Mouse (Mus musculus) embryo, embryonic 9.5 days (tissue): ENCODE data around the gene Got1.
A peak's percentile ranks its signal among the peaks of the same experiment; 100 is the strongest.

ENCODE experiments used
- DNase-seq: peaks from one replicate; pipeline ENCODE4 v3.0.0-alpha.2; 2017; ENCODE audit errors: extremely low spot score

Gene Got1

DNA sequence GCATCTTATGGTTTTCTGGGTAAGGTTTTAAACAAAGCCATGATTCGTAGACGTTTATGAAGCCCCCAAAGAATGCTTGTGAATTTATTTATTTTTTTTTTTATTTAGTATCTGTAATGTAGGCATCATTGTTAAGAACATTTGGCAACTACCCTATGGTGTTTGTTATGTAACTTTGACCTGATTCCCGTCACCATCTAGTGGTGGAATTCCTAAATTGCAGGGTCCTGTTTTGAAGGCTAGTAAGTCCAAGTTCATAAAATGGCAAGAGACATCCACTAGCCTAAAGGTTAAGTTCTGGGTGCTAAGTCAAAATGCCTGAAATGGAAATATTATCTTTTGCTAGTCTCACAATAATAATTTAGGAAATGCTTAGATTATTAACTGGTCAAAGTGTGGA, 37.0 kb downstream of the Got1 start:
- DNase-seq, result peak; percentile 50

DNA sequence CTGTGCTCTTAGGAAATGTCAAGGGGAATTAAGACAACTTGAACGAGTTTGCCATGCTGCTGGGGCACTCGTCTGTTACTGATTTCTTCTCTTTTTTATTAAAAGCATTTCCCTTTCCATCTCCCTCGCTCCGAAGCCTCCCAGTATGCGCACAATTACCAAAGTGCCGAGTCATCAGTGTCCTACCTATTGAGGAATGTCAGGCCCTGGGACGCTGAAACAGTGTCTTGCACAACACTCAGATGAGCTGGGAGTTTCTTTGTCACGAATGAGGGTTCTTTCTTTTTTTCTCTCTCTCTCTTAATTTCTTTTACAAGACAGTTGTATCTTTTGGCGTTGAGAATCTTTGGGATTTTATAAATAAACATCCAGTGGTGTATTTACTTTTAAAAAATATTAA, 43.9 kb downstream of the Got1 start:
- no peak for DNase-seq

DNA sequence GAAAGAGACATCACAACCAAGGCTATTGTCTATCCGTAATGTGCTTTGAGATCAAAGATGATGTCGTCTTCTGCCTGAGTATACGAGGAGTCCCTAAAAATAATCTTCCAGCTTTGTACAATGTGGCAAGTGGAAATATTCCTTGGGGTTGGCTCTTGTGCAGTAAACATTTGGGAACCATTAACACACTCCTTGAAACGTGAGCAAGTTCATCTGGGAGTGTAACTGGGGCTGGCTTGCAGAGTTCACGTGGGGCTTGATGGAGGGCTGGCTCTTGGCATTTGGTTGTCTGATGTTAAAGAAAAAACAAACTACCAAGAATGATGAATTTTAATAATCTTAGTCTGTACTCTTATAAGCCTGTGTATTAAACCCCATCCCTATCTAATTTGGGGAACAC, 45.0 kb downstream of the Got1 start:
- no peak for DNase-seq

DNA sequence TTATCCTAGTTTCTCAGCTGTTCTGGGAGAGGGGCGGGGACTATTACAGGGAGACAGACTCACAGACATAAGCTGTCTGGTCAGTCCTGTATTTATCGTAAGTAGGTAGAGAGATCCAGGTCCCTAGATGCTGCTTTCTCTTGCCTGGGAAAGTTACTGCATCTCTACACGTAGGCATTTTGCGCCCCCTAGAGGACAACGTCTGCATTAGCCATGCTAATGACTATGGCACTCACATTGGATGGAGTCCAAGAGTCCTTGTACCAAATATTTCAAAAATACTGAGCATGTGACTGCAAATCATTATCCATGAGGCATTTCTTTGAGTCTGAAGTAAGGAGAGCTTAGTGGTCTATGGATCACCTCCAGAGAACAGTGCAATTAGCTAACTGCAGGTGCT, 45.5 kb downstream of the Got1 start:
- peak; percentile 46 for DNase-seq

DNA sequence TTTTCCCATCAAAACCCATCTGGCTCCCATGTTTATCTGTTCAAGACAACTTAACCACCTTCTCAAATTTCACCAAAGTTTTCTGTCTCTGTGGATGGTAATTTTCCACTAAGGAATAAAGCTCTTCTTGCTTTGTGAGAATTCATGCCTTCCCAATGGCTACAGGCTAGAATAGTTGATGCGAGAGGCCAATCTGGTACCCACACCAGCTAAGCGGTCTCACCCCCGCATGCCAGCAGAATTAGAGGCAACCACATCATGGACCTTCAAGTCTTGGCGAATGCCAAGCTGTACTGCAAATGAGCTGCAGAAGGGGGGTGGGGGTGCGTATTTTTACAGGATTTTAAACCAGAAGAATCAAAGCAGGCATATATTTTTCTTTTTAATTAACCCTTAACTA, 47.0 kb downstream of the Got1 start:
- no peak for DNase-seq

DNA sequence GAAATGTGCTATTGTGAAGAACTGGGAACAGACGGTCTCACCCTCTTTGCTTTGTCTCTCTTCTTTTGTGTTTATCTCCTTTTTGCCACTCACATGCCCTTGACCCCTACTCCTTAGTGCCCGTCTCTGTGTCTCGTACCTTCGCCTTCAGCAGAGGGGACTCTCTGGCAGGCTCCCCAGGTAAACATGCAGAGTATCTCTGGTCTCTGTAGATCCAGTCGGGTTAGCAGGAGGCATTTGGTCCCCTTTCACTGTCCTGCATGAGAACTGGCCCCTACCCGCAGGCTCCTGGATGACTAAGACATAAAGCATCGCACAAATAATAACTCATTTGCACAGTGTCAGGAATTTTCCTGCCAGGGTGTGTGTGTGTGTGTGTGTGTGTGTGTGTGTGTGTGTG, 48.3 kb downstream of the Got1 start:
- no peak for DNase-seq

DNA sequence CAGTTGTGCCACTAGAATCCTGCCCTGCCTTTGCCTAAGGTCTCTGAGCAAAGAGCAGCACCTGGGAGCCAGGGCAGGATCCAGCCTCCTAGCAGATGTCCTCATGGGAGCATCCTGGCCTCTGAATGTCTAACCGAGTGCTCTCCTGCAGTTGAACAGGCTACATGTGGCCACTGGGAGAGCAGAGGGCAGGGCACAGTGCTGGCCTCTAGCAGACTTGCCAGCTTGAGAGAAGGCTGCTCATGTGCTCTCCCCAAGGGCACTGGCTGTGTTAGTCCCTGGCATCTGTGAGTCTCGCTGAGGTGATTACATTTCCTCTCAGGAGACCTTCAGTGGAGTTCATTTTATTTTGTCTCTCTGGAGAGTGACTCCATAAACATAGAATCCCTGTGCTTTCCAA, 48.8 kb downstream of the Got1 start:
- no peak for DNase-seq

DNA sequence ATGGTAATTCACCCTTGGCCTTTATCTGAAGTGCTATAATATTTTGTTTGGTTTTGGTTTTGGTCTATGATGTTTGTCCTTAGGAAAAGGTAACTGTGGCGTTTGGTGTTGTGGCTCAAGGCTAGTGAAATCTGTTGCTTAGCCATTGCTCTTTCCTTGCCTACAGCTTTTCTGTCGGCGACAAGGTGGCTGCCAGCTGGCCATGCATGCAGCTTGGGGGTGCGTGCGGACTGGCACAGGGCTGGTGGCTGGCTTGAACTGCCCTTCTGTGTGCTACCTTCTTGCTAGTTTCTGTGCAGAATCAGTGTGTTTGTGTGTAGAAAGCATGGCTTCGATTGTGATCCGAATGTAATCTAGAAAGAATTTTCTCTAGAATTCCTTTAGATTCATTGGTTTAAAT, 51.6 kb downstream of the Got1 start:
- no peak for DNase-seq

DNA sequence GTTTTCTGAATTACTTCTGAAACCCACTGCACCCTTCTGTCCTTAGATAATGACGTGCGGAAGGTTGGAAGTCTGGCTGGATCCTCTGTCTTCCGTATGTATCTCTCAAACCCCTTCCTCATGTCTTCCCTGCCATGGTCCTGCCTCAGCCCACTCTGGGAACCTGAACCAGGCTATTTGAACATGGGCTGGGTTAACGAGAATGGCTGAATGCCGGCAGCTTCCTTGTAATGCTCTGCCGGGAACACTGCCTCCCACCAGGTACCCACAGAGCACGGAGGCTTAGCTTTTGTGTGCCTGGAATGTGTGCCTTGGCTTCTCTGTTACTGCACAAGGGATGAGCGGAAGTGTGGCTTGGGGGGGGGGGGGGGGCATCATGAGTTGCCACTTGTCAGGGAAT, 52.1 kb downstream of the Got1 start:
- DNase-seq, result no peak

DNA sequence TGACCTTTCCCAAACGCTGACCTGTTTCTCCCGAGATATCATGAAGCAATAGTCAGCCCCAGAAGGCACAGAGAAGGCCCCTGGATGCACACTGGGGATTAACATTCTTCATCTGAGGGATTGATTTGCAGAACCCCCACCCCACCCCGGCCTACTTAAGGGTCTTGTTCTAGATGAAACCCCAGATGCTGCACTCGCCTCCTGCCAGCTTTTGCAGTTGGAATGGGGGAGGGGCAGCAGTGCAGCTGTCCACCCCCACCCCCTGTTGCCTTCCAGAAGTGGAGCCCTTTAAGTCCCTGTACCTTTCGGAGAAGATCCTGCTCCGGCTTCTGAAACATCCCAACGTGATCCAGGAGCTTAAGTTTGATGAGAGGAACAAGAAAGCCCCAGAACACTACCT, 55.1 kb downstream of the Got1 start:
- DNase-seq, result no peak

DNA sequence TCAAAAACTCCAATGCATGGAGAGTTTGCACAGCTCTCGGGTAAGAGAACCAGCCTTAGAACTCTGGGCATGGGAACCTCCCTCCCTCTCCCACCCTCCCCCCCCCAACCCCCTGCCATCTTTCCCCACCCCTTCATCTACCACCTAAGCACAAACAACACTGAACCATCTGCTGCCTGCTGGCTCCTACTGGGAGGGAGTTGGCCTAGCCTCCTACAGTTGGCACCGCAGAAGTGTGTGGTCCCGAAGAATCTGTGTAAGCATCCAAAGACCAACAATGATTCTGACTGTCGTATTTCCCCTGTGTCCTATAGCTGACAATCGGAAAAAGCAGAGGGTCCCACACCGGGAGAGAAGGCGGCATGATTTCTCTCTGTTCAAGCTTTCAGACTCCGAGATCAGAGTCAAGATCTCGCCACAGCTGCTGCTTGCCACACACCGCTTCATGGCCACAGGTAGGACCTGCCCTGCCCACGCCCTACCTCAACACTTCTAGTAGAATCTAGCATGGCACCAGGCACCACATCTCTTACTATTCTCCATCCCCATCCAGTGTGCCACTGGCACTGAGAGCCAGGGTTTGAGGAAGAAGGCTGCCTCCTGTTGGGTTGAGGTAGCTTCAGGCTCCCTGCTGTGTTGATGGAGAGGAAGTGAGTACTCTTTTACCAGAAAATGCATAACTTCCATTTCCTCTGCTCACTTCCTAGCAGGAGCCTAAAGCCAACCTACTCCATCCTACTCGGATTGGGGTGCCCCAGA, 56.3 kb downstream of the Got1 start:
- no peak for DNase-seq

DNA sequence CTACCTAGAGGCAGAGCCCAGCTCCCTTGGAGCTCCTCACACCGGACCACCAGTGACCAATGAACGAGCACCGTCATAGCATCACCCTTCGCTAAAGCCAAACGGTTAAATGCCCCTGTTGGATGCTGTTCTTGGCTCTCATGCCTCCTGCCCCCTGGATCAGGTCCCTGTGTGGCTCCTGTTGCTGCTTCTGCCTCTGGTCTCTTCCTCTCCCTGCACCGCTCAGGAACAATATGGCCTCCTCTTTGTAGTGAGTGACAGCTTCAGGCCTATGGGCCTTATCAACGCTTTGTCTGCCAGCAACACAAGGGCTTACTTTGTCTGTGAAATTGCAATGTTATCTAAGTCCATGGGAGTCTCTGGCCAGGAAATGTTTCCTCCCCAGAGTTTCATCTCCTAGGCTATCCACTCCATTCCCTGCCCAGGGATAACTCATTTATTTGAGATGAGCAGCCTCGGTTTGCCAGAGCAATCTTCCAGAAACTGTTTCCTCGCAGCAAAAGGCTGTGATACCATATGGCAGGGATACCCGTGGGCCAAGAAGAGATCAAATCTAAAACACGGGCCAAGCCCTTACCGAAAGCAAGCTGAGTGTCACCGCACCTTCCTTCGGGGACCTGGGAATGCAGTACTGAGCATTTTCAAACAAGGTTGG, 58.7 kb downstream of the Got1 start:
- DNase-seq, result no peak

DNA sequence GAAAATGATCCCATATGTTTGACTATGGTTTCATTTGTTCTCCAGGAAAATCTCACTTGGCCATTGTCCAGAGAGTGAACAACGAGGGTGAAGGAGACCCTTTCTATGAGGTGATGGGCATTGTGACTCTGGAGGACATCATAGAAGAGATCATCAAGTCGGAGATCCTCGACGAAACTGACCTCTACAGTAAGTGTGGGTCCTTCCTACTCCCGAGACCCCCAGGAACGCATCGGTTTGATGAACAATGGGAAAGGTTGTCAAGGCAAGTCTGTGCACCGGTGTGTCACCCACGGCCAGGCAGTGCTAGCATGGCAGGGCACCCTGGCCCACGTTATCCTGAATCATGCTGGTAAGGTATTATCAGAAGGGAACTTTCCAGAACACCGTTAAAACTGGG, 59.3 kb downstream of the Got1 start:
- DNase-seq, result no peak

DNA sequence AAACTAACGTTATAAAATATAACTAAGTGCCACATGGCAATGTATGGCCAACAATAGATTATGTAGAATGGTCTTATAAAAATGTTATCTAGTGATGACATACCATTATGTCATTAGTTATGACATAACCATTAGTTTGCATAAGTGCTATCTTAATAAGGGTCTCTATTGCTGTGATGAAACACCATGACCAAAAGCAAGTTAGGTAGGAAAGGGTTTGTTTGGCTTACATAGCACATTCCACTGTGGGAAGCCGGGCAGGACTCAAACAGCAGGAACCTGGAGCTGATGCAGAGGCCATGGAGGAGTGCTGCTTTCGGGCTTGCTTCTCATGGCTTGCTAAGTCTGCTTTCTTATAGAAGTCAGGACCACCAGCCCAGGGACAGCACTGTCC, 60.1 kb downstream of the Got1 start:
- no peak for DNase-seq

DNA sequence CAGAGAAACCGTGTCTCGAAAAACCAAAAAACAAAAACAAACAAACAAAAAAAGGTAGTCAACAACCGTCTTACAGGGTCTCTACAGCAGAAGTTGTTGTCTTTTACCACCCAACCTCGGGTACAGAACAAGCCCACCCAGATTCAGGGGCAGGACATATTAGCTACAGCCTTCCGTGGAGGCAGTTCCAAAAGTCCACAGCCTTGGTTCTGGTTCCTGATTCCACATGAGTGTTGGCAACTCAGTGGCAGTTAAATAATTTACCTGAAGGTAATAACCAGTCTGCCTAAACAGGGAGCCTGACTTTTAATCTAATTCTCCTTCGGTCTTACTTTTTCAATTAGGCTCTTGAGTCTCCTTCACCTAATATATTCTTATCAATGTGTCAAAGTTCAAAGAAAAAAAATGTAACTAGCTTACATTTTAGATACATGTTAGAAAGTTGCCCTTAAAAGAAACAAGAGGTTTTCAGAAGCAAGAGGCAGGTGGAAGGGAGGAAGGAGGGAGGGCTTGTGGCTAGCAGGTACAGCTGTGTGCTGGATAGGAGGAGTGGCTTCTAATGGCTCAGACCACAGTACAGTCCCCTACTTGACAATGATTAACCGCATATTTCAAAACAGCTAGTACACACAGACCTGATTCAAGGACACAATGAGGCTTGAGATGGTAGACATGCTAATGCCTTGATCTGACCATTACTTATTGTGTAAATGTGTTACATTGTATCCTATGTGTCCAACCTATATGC, 60.7 kb downstream of the Got1 start:
- no peak for DNase-seq

DNA sequence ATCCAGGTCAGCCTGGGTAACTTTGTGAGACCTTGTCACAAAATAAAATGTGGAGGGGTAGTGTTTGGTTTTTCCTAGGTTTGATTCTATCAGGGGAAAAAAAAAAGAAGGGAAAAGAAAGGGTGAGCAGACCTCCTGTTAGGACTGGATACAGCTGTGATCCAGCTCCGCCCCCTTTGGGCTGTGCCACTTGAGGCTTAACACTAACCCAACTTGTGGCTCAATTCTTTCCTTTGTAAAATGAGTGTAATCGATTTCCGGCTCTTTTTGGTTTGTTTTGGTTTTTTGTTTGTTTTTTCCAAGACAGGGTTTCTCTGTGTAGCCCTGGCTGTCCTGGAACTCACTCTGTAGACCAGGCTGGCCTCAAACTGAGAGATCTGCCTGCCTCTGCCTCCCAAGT, 62.3 kb downstream of the Got1 start:
- DNase-seq, result no peak

DNA sequence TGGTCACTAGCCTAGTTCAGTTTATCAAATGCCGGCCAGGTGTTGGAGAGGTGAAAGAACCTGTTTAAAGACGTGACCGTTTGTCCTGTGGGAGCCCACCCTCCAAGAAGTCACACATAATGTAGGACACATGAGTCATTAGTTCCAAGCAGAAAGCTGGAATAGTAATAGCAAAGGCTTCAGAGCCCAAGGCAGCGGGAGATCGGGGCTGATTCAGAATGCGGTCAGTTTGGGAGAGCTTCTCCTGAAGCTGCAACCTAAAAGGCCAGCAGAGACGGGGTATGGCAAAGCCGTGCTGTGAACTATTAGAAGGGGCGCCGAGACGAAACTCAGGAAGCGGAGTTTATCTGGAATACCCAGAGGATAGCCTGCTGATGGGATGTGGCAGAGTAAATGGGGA, 63.9 kb downstream of the Got1 start:
- DNase-seq, result no peak

DNA sequence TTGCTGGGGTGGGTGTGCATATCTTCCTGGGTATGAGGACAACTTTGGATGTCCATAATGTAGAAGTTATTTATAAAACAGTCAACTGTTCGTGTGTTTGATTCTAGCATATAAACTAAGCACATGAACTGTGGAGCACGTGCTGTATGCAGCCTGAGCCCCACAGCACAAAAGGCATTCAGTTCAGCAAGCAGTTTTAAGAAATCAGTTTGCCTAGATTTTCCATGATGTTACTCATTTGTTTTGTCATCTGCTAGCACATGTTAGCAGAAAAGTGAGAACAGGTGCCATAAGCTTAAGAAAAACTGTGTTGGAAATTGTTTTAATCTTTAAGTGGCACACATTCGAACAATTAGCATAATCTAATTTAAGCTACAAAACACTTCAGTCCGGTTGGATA, 64.5 kb downstream of the Got1 start:
- no peak for DNase-seq

DNA sequence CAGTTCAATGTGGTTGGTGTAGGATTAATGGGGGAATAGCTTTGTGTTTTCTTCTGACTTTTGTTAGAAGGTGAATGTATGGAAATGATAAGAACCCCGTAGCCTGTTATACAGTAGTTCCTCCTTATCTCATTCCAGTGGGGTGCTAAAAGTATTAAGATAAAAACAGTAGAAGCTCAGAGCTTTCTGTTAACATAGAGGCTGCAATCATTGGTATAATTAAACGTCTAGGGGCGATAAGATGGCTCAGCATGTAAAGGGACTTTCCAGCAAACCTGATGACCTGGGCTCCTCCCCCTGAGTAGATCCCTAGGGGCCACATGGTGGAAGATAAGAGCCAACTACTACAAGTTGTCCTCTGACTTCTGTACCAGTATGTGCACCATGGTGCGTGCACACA, 71.4 kb downstream of the Got1 start:
- DNase-seq, result no peak

DNA sequence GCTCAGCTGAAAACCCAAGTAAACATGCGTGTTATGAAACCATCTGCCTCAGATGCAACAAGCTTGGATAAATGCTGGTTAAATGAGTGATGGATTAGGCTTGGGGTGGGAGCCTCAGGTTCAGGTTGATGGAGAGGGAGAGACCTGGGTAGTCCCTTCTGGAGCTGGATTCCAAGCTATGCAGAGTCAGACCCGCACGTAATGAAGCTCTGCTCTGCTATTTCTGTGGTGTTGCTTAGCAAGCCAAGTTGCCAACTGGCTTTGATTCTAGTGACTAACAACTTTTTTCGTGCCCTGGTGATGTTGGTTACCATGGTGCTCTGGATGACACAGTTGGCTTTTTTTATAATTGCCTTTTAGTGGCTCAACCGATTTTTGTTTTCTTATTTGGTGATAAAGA, 72.2 kb downstream of the Got1 start:
- DNase-seq, result no peak

DNA sequence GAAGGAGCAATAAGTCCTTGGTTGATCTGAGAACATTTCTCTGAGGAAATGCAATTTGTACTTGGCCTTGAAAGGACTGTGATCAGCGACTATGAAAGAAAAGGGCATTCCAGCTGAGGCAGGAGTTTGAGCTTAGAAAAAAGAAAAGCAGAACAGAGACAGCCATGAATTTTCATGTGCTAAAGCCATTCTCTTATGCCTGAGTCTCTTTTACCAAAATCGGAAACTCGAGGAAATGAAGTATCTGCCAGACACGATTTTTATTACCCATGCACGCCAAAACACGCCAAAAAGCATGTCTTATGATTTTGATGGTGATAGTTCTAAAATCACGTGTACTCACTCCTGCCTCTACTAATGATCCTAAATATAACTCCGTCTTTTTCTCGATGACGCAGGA, 72.8 kb downstream of the Got1 start:
- DNase-seq, result no peak
